Mouse (Mus musculus): ENCODE results near the gene Poln.

Poln gene

GRCm38 (mm10) chr5:34168950-34169891, at the start of gene Poln, which contains the start of gene Haus3:
Gene Poln, minus strand, starts transcription at chr5:34169448.
Gene Haus3, minus strand, starts transcription at chr5:34169527.
- peak; percentile 97 for DNase-seq

GRCm38 (mm10) chr5:34218672-34219071, 49.4 kb upstream of the Poln start:
- DNase-seq: no peak

GRCm38 (mm10) chr5:34217756-34218155, 48.5 kb upstream of the Poln start:
- DNase-seq: no peak

- DNase-seq: no peak
Measured at GRCm38 (mm10) chr5:34216025-34216424, 46.8 kb upstream of the Poln start.

GRCm38 (mm10) chr5:34213659-34214058, 44.4 kb upstream of the Poln start:
- peak; percentile 35 for DNase-seq

GRCm38 (mm10) chr5:34210279-34210678, 41.0 kb upstream of the Poln start:
- peak; percentile 82 for DNase-seq

- DNase-seq: peak; percentile 27
Measured at GRCm38 (mm10) chr5:34207503-34207902, 38.3 kb upstream of the Poln start.

- peak; percentile 70 for DNase-seq
Measured at GRCm38 (mm10) chr5:34205788-34206187, 36.5 kb upstream of the Poln start.

GRCm38 (mm10) chr5:34204911-34205310, 35.7 kb upstream of the Poln start:
- peak; percentile 91 for DNase-seq

GRCm38 (mm10) chr5:34202006-34202405, 32.8 kb upstream of the Poln start:
- peak; percentile 45 for DNase-seq

GRCm38 (mm10) chr5:34201396-34201795, 32.1 kb upstream of the Poln start:
- peak; percentile 47 for DNase-seq

GRCm38 (mm10) chr5:34198615-34199014, 29.4 kb upstream of the Poln start:
- peak; percentile 20 for DNase-seq

GRCm38 (mm10) chr5:34197243-34197642, 28.0 kb upstream of the Poln start:
- DNase-seq: peak; percentile 73

- DNase-seq: no peak
Measured at GRCm38 (mm10) chr5:34196423-34196822, 27.2 kb upstream of the Poln start.

GRCm38 (mm10) chr5:34195786-34196185, 26.5 kb upstream of the Poln start:
- no peak for DNase-seq

- DNase-seq: no peak
Measured at GRCm38 (mm10) chr5:34194975-34195662, 25.9 kb upstream of the Poln start.

- DNase-seq: no peak
Measured at GRCm38 (mm10) chr5:34194426-34194825, 25.2 kb upstream of the Poln start.

- DNase-seq: no peak
Measured at GRCm38 (mm10) chr5:34191843-34192242, 22.6 kb upstream of the Poln start.

- DNase-seq: no peak
Measured at GRCm38 (mm10) chr5:34191021-34191420, 21.8 kb upstream of the Poln start.

- DNase-seq: no peak
Measured at GRCm38 (mm10) chr5:34189521-34189920, 20.3 kb upstream of the Poln start.

GRCm38 (mm10) chr5:34188856-34189255, 19.6 kb upstream of the Poln start:
- no peak for DNase-seq

- peak; percentile 100 for DNase-seq
Measured at GRCm38 (mm10) chr5:34187601-34188316, 18.5 kb upstream of the Poln start, which contains the start of gene Mxd4. Gene Mxd4, minus strand, starts transcription at chr5:34187720.

- no peak for DNase-seq
Measured at GRCm38 (mm10) chr5:34186961-34187391, 17.7 kb upstream of the Poln start.

Data from cerebellum, adult 9-10 months (tissue).